Mouse (Mus musculus) spleen, adult 2 months (tissue): Measurements from ENCODE around the gene Vmn1r60.
"Not testable (repeated sequence)": the region's sequence is repeated elsewhere in the genome, so short reads cannot be mapped to it uniquely, and the experiment has no call there.

Experiments used
- CTCF ChIP-seq: fragments of 200-500 bp; IDR thresholded peaks from 2 replicates; pipeline ENCODE4 v1.5.1; 2011; ENCODE audit warnings: mild to moderate bottlenecking, inconsistent platforms; ENCODE audit not compliant: insufficient read depth, insufficient read length, insufficient replicate concordance; ENCODE audit errors: extremely low read depth
- POLR2A ChIP-seq: fragments of 200-500 bp; IDR thresholded peaks from 2 replicates; pipeline ENCODE4 v1.6.1; 2011; ENCODE audit warnings: low read depth, low read length, inconsistent platforms

DNA sequence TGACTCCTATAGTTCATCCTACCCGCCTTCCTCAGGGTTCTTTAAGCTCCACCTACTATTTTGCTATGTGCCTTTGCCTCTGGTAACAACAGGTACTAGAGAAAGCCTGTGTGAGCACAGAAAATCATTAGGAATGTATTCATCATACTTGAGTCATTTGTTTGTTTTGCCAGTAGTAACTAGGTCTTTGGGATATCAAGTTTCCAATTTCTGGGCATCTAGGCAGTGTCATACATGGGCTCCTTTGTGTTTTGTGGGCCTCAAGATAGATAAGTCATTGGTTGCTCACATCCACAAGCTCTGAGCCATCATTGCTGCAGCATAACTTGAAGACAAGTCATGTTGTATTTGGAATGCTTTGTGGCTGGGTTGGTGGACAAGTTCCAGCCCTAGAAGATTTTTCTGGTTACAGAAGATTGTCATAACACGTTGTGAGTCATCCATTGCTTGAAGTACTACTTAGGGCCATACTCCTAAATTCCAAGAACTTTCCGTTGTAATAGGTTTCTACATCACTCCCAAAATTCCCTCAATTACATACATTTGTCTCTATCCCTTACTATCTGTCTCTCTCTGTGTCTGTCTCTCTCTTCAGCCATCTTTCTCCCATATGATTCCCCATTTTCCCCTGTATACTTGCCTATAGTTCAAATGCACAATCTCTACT is 6.2 kb downstream of the Vmn1r60 start:
- not testable (repeated sequence) for TF ChIP-seq CTCF, POLR2A
